ENCODE assay signal across 8 mouse cellular contexts in the genomic region with DNA sequence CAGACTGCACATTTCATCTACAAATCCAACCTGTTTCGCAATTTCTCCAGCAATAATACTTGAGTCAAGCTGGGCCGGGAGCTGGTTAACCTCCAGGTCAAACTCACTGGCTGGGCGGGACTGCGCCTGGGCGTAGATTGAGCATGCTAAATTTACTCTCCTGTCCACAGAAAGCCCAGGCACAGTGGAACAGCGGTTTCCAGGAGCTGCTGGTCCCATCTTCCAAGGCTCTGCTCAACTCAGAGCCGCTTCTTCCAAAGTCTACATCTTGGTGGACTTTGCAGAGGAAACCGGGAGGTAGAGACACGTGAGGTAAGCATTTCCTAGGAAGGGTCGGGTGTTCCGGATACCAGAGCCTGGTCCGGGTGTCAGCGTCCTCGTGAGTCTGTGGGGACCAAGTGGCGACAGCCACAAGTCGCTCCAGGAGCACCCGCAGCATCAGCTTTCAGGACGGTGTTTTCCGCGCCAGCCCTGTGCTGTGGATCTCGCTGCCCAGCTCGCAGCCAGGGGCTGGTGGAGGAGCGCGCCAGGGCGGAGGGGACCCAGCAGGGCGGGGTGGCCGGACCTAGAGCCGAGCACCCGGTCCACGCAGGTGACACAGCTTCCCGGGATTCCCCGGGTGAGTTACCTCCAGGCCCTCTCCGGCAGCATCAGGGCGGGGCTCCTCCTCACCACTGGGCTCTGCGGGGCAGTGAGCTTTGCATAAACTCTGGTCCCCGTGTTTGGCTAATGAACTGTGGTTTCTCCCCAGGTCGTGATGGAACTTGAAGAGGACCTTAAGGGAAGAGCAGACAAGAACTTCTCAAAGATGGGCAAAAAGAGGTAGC. TPM values are rescaled to one million over a fixed set of nuclear protein-coding genes. Genes with fewer than 3 reads are reported as not detected.
DNase-seq lines count a peak whose midpoint lies in the region; ATAC-seq and TF ChIP-seq lines count a peak whose summit lies in the region.

TSS of gene Abcb1a (plus strand) at position 167 of the 827 bp plus-strand sequence.

- TF ChIP-seq CTCF in thymus, adult 2 months (IDR thresholded peaks at IDR 0.05; ENCODE audit: borderline replicate concordance, control insufficient read depth, extremely low read depth, insufficient read depth, low read length, poor library complexity): no peak

- H3K9ac ChIP-seq in embryonic facial prominence, embryonic 11.5 days (replicated peaks; ENCODE audit: low read length): peak within 1 kb of the TSS; percentile 46
- no peak within 1 kb of the TSS for H3K9ac ChIP-seq in liver, embryonic 12.5 days
- peak within 1 kb of the TSS; percentile 27 for H3K9ac ChIP-seq in stomach, embryonic 16.5 days (ENCODE audit: low read length)

- peak; percentile 75 for ATAC-seq in embryonic facial prominence, embryonic 11.5 days (replicated peaks; ENCODE audit: insufficient number of reproducible peaks, low FRiP score, low TSS enrichment, low read depth)
- peak; percentile 57 for ATAC-seq in liver, embryonic 12.5 days
- ATAC-seq in monocyte, adult 5-6 weeks (replicated peaks; ENCODE audit: insufficient number of reproducible peaks, low FRiP score, low TSS enrichment, poor library complexity, severe bottlenecking): peak; percentile 50
- peak; percentile 71 for ATAC-seq in stomach, embryonic 16.5 days (ENCODE audit: insufficient read depth, low FRiP score)

- peak within 1 kb of the TSS; percentile 41 for H3K4me3 ChIP-seq in thymus, adult 2 months (ENCODE audit: control insufficient read depth, insufficient read depth, low read length)
- H3K4me3 ChIP-seq in embryonic facial prominence, embryonic 11.5 days (ENCODE audit: low read depth, low read length): peak within 1 kb of the TSS; percentile 44
- peak within 1 kb of the TSS; percentile 44 for H3K4me3 ChIP-seq in liver, embryonic 12.5 days
- peak within 1 kb of the TSS; percentile 43 for H3K4me3 ChIP-seq in stomach, embryonic 16.5 days (replicated peaks; ENCODE audit: low read length)

- DNase-seq in thymus, adult 2 months: peak; percentile 23
- DNase-seq in thymus, postnatal 0 days (ENCODE audit: low spot score): no peak
- peak; percentile 43 for DNase-seq in embryonic facial prominence, embryonic 11.5 days (ENCODE audit: low spot score)
- DNase-seq in heart, adult 9 months (ENCODE audit: low spot score in 2 of 2): peak; percentile 10 to 28
- peak; percentile 79 to 81 for DNase-seq in kidney, adult 8-10 months

- WGBS in thymus, adult 2 months: 10% methylated on average over 37 of the region's 37 CpGs
- 5% methylated on average over 34 of the region's 37 CpGs for WGBS in embryonic facial prominence, embryonic 11.5 days
- WGBS in liver, embryonic 12.5 days (ENCODE audit: insufficient replicate concordance): 10% methylated on average over 37 of the region's 37 CpGs
- WGBS in stomach, embryonic 16.5 days: 4% methylated on average over 37 of the region's 37 CpGs

- no peaks in the 10 kb centered on the region for H3K27me3 ChIP-seq in thymus, adult 2 months (ENCODE audit: control insufficient read depth, insufficient read depth, low read length)
- no peaks in the 10 kb centered on the region for H3K27me3 ChIP-seq in embryonic facial prominence, embryonic 11.5 days (ENCODE audit: control insufficient read depth, insufficient read depth, low read length)
- H3K27me3 ChIP-seq in liver, embryonic 12.5 days (replicated peaks): peaks cover 12% of the 10 kb centered on the region
- H3K27me3 ChIP-seq in stomach, embryonic 16.5 days (ENCODE audit: control insufficient read depth, insufficient read depth, low read length): no peaks in the 10 kb centered on the region

- H3K4me2 ChIP-seq in embryonic facial prominence, embryonic 11.5 days (ENCODE audit: low read depth, low read length): peak within 1 kb of the TSS; percentile 75
- peak within 1 kb of the TSS; percentile 63 for H3K4me2 ChIP-seq in liver, embryonic 12.5 days
- peak within 1 kb of the TSS; percentile 61 for H3K4me2 ChIP-seq in stomach, embryonic 16.5 days (ENCODE audit: low read depth, low read length)

- H3K36me3 ChIP-seq in thymus, adult 2 months (ENCODE audit: control insufficient read depth, insufficient read depth, low read length): no peaks in the 10 kb centered on the region
- no peaks in the 10 kb centered on the region for H3K36me3 ChIP-seq in embryonic facial prominence, embryonic 11.5 days (replicated peaks; ENCODE audit: control insufficient read depth, insufficient read depth, low read depth, low read length)
- no peaks in the 10 kb centered on the region for H3K36me3 ChIP-seq in liver, embryonic 12.5 days
- H3K36me3 ChIP-seq in stomach, embryonic 16.5 days (ENCODE audit: control insufficient read depth, insufficient read depth, low read length): no peaks in the 10 kb centered on the region

- no peak within 1 kb of the TSS for H3K27ac ChIP-seq in thymus, adult 2 months (ENCODE audit: control insufficient read depth, insufficient read depth, low read length)
- no peak within 1 kb of the TSS for H3K27ac ChIP-seq in embryonic facial prominence, embryonic 11.5 days (replicated peaks; ENCODE audit: low read depth, low read length)
- H3K27ac ChIP-seq in liver, embryonic 12.5 days: no peak within 1 kb of the TSS
- no peak within 1 kb of the TSS for H3K27ac ChIP-seq in stomach, embryonic 16.5 days (ENCODE audit: low read length)

- TF ChIP-seq POLR2A in thymus, adult 2 months (IDR thresholded peaks at IDR 0.05; ENCODE audit: control insufficient read depth, extremely low read depth, insufficient read depth, low read length, poor library complexity): no peak

- H3K9me3 ChIP-seq in embryonic facial prominence, embryonic 11.5 days (replicated peaks; ENCODE audit: control insufficient read depth, low read length): no peaks in the 10 kb centered on the region
- no peaks in the 10 kb centered on the region for H3K9me3 ChIP-seq in liver, embryonic 12.5 days (replicated peaks)
- H3K9me3 ChIP-seq in stomach, embryonic 16.5 days (replicated peaks; ENCODE audit: control insufficient read depth, low read length): no peaks in the 10 kb centered on the region

- H3K4me1 ChIP-seq in thymus, adult 2 months (replicated peaks; ENCODE audit: control insufficient read depth, insufficient read depth, low read length): peaks cover 7% of the 10 kb centered on the region
- H3K4me1 ChIP-seq in embryonic facial prominence, embryonic 11.5 days (ENCODE audit: control insufficient read depth, insufficient read depth, low read length): no peaks in the 10 kb centered on the region
- no peaks in the 10 kb centered on the region for H3K4me1 ChIP-seq in liver, embryonic 12.5 days
- no peaks in the 10 kb centered on the region for H3K4me1 ChIP-seq in stomach, embryonic 16.5 days (ENCODE audit: control insufficient read depth, insufficient read depth, low read length)

RNA-seq across cellular contexts. Expression of gene Abcb1a, which starts in this region (rescaled TPM):
- 1.2 and 1.4 TPM in 2 replicates for polyA plus RNA-seq in thymus, adult 2 months (2012; rRNA removed)
- 0.36 and 0.41 TPM in 2 replicates for polyA plus RNA-seq in thymus, postnatal 0 days (2015; fragmentation: Nextera tagmentation; extraction: Ambion mirVana)
- 0.26 and 0.41 TPM in 2 replicates for polyA plus RNA-seq in embryonic facial prominence, embryonic 11.5 days (2014; fragmentation: Nextera tagmentation; extraction: Ambion mirVana)
- polyA plus RNA-seq in liver, embryonic 12.5 days (2016; fragmentation: Nextera tagmentation; extraction: Ambion mirVana): 0.26 and 0.27 TPM in 2 replicates
- total RNA-seq in monocyte, adult 5-6 weeks (2017): 13.2 to 35.8 TPM (median 14.2 TPM) in 3 replicates
- polyA plus RNA-seq in stomach, embryonic 16.5 days (2015; fragmentation: Nextera tagmentation; extraction: Ambion mirVana): 0.90 and 1.5 TPM in 2 replicates

Comparison
In these comparisons a context has a peak if more than half of its experiments do, and no peak if none do; other contexts are left out.
1. Peak in DNase-seq, ATAC-seq, H3K4me3 ChIP-seq, H3K9ac ChIP-seq and H3K4me2 ChIP-seq in embryonic facial prominence, embryonic 11.5 days; RNA of the gene not detected or under 1 TPM.
2. Peak in ATAC-seq, H3K4me3 ChIP-seq and H3K4me2 ChIP-seq in liver, embryonic 12.5 days; RNA of the gene not detected or under 1 TPM.